Mouse (Mus musculus) heart, embryonic 13.5 days (tissue): ENCODE data around the gene Rpl11. TPM values are rescaled to one million over a fixed set of nuclear protein-coding genes. Genes with fewer than 3 reads are reported as not detected.
A peak's percentile ranks its signal among the peaks of the same experiment; 100 is the strongest.
"Not testable (repeated sequence)": the region's sequence is repeated elsewhere in the genome, so short reads cannot be mapped to it uniquely, and the experiment has no call there.

Experiments
- ATAC-seq: fragments of 200-750 bp; cut with Nextera tagmentation; 2 replicates; pipeline ENCODE4 v1.8.0; 2017; ENCODE audit warnings: moderate TSS enrichment; ENCODE audit not compliant: insufficient number of reproducible peaks, low FRiP score, low TSS enrichment; ENCODE audit errors: extremely low read depth
- H3K27ac ChIP-seq: fragments of 300-500 bp; sonication (generic); replicated peaks from 2 replicates; pipeline ENCODE4 v1.5.1; 2015; ENCODE audit warnings: moderate library complexity, mild to moderate bottlenecking, inconsistent platforms
- H3K27me3 ChIP-seq: fragments of 300-500 bp; sonication (generic); replicated peaks from 2 replicates; pipeline ENCODE4 v1.6.1; 2015; ENCODE audit warnings: mild to moderate bottlenecking, inconsistent platforms
- H3K36me3 ChIP-seq: fragments of 300-500 bp; sonication (generic); 2 replicates; pipeline ENCODE4 v1.6.1; 2015; ENCODE audit warnings: mild to moderate bottlenecking, inconsistent platforms
- H3K4me1 ChIP-seq: fragments of 300-500 bp; sonication (generic); 2 replicates; pipeline ENCODE4 v1.6.1; 2015; ENCODE audit warnings: inconsistent platforms
- H3K4me2 ChIP-seq: fragments of 300-500 bp; sonication (generic); 2 replicates; pipeline ENCODE4 v1.6.1; 2015; ENCODE audit warnings: inconsistent platforms, mild to moderate bottlenecking, moderate library complexity
- H3K4me3 ChIP-seq: fragments of 300-500 bp; sonication (generic); 2 replicates; pipeline ENCODE4 v1.5.1; 2015; ENCODE audit warnings: moderate library complexity, mild to moderate bottlenecking, inconsistent platforms
- H3K9ac ChIP-seq: fragments of 300-500 bp; sonication (generic); 2 replicates; pipeline ENCODE4 v1.6.1; 2015; ENCODE audit warnings: inconsistent platforms, mild to moderate bottlenecking, moderate library complexity
- H3K9me3 ChIP-seq: fragments of 300-500 bp; sonication (generic); 2 replicates; pipeline ENCODE4 v1.6.1; 2016; ENCODE audit warnings: inconsistent platforms
- WGBS: fragments of 180-500 bp; shearing (Covaris S2); methylation state at CpG from one replicate; pipeline ENCODE4 v1.1.7; 2015; ENCODE audit warnings: mixed read lengths; 5-methylcytosine and 5-hydroxymethylcytosine counted together
- polyA plus RNA-seq: library from polyadenylated mRNA; unstranded; fragments of >200 nt; fragmentation: Nextera tagmentation; extraction: Ambion mirVana; gene quantifications from 2 replicates; pipeline ENCODE4 v1.2.1, GENCODE M21; 2015

Gene Rpl11
- polyA plus RNA-seq, 1 experiment from 2014 or later, result 270 TPM

GRCm38 (mm10) chr4:136069954-136070353 lies 16.7 kb upstream of the Rpl11 start:
- peak overlapping the region; percentile 47 for H3K4me2 ChIP-seq
- no peak for ATAC-seq
- no peaks in the 10 kb centered on the region for H3K9me3 ChIP-seq
- no peaks in the 10 kb centered on the region for H3K36me3 ChIP-seq
- no peaks in the 10 kb centered on the region for H3K27me3 ChIP-seq
- H3K4me3 ChIP-seq, result no peak overlapping the region
- H3K27ac ChIP-seq, result peak overlapping the region; percentile 70
- H3K4me1 ChIP-seq, result peaks cover 19% of the 10 kb centered on the region
- 2% methylated on average over 18 of the region's 18 CpGs for WGBS
- peak overlapping the region; percentile 61 for H3K9ac ChIP-seq

GRCm38 (mm10) chr4:136069313-136069712 lies 16.1 kb upstream of the Rpl11 start:
- H3K27ac ChIP-seq, result no peak overlapping the region
- no peaks in the 10 kb centered on the region for H3K9me3 ChIP-seq
- no peak overlapping the region for H3K4me3 ChIP-seq
- 41% methylated on average over 4 of the region's 4 CpGs for WGBS
- H3K4me2 ChIP-seq, result no peak overlapping the region
- ATAC-seq, result no peak
- H3K9ac ChIP-seq, result 0 out of 2 replicates have a peak overlapping the region, but pooled peaks have one; percentile 8
- H3K27me3 ChIP-seq, result no peaks in the 10 kb centered on the region
- peaks cover 19% of the 10 kb centered on the region for H3K4me1 ChIP-seq
- H3K36me3 ChIP-seq, result no peaks in the 10 kb centered on the region

- no peak overlapping the region for H3K27ac ChIP-seq
- no peak overlapping the region for H3K4me2 ChIP-seq
These were observed 9.9 kb upstream of the Rpl11 start for GRCm38 (mm10) chr4:136063143-136063542.

GRCm38 (mm10) chr4:136059800-136060488 lies 6.7 kb upstream of the Rpl11 start:
- not testable (repeated sequence) for H3K36me3 ChIP-seq, H3K4me3 ChIP-seq, ATAC-seq, H3K4me1 ChIP-seq, H3K27me3 ChIP-seq, H3K9ac ChIP-seq, H3K4me2 ChIP-seq, H3K9me3 ChIP-seq, H3K27ac ChIP-seq
- 51% methylated on average over 9 of the region's 9 CpGs for WGBS

More at GRCm38 (mm10) chr4:136063143-136063542, 9.9 kb upstream of the Rpl11 start:
- Histone ChIP-seq H3K9me3 (no peaks in the 10 kb centered on the region), H3K4me3 (no peak overlapping the region), H3K27me3 (no peaks in the 10 kb centered on the region), H3K9ac (no peak overlapping the region), H3K36me3 (no peaks in the 10 kb centered on the region), H3K4me1 (no peaks in the 10 kb centered on the region)
- ATAC-seq, result no peak
- 86% methylated on average over 4 of the region's 4 CpGs for WGBS

GRCm38 (mm10) chr4:136057916-136058315 lies 4.7 kb upstream of the Rpl11 start:
- ATAC-seq, result no peak
- 78% methylated on average over 5 of the region's 5 CpGs for WGBS
- Histone ChIP-seq H3K9ac (no peak overlapping the region), H3K36me3 (no peaks in the 10 kb centered on the region), H3K4me3 (no peak overlapping the region), H3K4me2 (no peak overlapping the region), H3K4me1 (no peaks in the 10 kb centered on the region), H3K9me3 (no peaks in the 10 kb centered on the region), H3K27me3 (no peaks in the 10 kb centered on the region; the same call in 1 of the 2 replicates), H3K27ac (no peak overlapping the region)

GRCm38 (mm10) chr4:136056030-136056429 lies 2.8 kb upstream of the Rpl11 start:
- H3K36me3 ChIP-seq, result peaks cover 13% of the 10 kb centered on the region
- no peaks in the 10 kb centered on the region; the same call in 1 of the 2 replicates for H3K27me3 ChIP-seq
- H3K4me1 ChIP-seq, result peaks cover 12% of the 10 kb centered on the region
- no peak overlapping the region for H3K9ac ChIP-seq
- H3K4me3 ChIP-seq, result no peak overlapping the region
- no peak for ATAC-seq
- no peak overlapping the region for H3K27ac ChIP-seq
- no peak overlapping the region for H3K4me2 ChIP-seq
- H3K9me3 ChIP-seq, result no peaks in the 10 kb centered on the region
- WGBS, result 17% methylated on average over 1 of the region's 1 CpGs

- no peak overlapping the region for H3K9ac ChIP-seq
- peaks cover 35% of the 10 kb centered on the region for H3K36me3 ChIP-seq
- 72% methylated on average over 5 of the region's 5 CpGs for WGBS
- no peaks in the 10 kb centered on the region for H3K9me3 ChIP-seq
- H3K27me3 ChIP-seq, result no peaks in the 10 kb centered on the region; the same call in 1 of the 2 replicates
- ATAC-seq, result no peak
- no peak overlapping the region for H3K4me3 ChIP-seq
- peaks cover 24% of the 10 kb centered on the region for H3K4me1 ChIP-seq
- no peak overlapping the region for H3K4me2 ChIP-seq
- no peak overlapping the region for H3K27ac ChIP-seq
These were observed 615 bp upstream of the Rpl11 start for GRCm38 (mm10) chr4:136053843-136054242.

GRCm38 (mm10) chr4:136052534-136053246 lies 538 bp downstream of the Rpl11 start:
- H3K9me3 ChIP-seq, result no peaks in the 10 kb centered on the region
- 0 out of 2 replicates have a peak, but pooled peaks have one; percentile 23 for ATAC-seq
- peak overlapping the region; percentile 98 for H3K4me2 ChIP-seq
- peaks cover 45% of the 10 kb centered on the region for H3K36me3 ChIP-seq
- WGBS, result under 1% methylated on average over 50 of the region's 50 CpGs
- H3K27me3 ChIP-seq, result no peaks in the 10 kb centered on the region; the same call in 1 of the 2 replicates
- H3K4me3 ChIP-seq, result peak overlapping the region; percentile 96
- peaks cover 24% of the 10 kb centered on the region for H3K4me1 ChIP-seq
- H3K9ac ChIP-seq, result peak overlapping the region; percentile 100
- H3K27ac ChIP-seq, result peak overlapping the region; percentile 90

GRCm38 (mm10) chr4:136052060-136052459 lies 1.2 kb downstream of the Rpl11 start:
- H3K9ac ChIP-seq, result peak overlapping the region; percentile 100
- 1% methylated on average over 3 of the region's 3 CpGs for WGBS
- ATAC-seq, result no peak
- no peaks in the 10 kb centered on the region for H3K9me3 ChIP-seq
- peaks cover 52% of the 10 kb centered on the region for H3K36me3 ChIP-seq
- peak overlapping the region; percentile 98 for H3K4me2 ChIP-seq
- peak overlapping the region; percentile 90 for H3K27ac ChIP-seq
- peaks cover 24% of the 10 kb centered on the region for H3K4me1 ChIP-seq
- peak overlapping the region; percentile 96 for H3K4me3 ChIP-seq
- no peaks in the 10 kb centered on the region; the same call in 1 of the 2 replicates for H3K27me3 ChIP-seq

- Histone ChIP-seq H3K27ac (no peak overlapping the region), H3K27me3 (no peaks in the 10 kb centered on the region), H3K36me3 (peaks cover 67% of the 10 kb centered on the region), H3K9ac (0 out of 2 replicates have a peak overlapping the region, but pooled peaks have one; percentile 47), H3K4me3 (no peak overlapping the region), H3K4me1 (peaks cover 24% of the 10 kb centered on the region), H3K4me2 (no peak overlapping the region), H3K9me3 (no peaks in the 10 kb centered on the region)
- WGBS, result 88% methylated on average over 6 of the region's 6 CpGs
- ATAC-seq, result no peak
These were observed 3.0 kb downstream of the Rpl11 start for GRCm38 (mm10) chr4:136050226-136050625.

GRCm38 (mm10) chr4:136048291-136049032 lies 4.8 kb downstream of the Rpl11 start:
- ATAC-seq, result no peak
- Histone ChIP-seq H3K27ac (no peak overlapping the region; the same call in 1 of the 2 replicates), H3K4me1 (peaks cover 24% of the 10 kb centered on the region), H3K9ac (no peak overlapping the region), H3K9me3 (no peaks in the 10 kb centered on the region), H3K4me3 (no peak overlapping the region), H3K36me3 (peaks cover 85% of the 10 kb centered on the region), H3K4me2 (no peak overlapping the region), H3K27me3 (no peaks in the 10 kb centered on the region)
- WGBS, result 76% methylated on average over 4 of the region's 4 CpGs
